25 mouse cellular contexts compared by ENCODE assay signal in genomic region chr3:75308228-75308627, GRCm38 (mm10). TPM values are rescaled to one million over a fixed set of nuclear protein-coding genes. Genes with fewer than 3 reads are reported as not detected.
"Had no signal": no experiment of that assay in that cellular context is flagged by ENCODE, and none has a peak within 500 bp of the region (broad histone marks: within the 10 kb centered on the region; RNA-seq: fewer than 3 reads in every experiment).

No protein-coding gene starts in this region.

- H3K4me3 ChIP-seq: layer of hippocampus, adult 2 months; left cerebral cortex, adult 2 months; lung, embryonic 15.5 days; midbrain, embryonic 12.5 days; midbrain, embryonic 15.5 days; neural tube, embryonic 12.5 days; neural tube, embryonic 15.5 days had no signal

- DNase-seq: kidney, adult 18-20 months; kidney, adult 9 months; kidney, postnatal 25 days; layer of hippocampus, adult 9-11 months; layer of hippocampus, postnatal 36 days; lung, adult 18-20 months; lung, postnatal 10 days; lung, postnatal 36 days; right cerebral cortex, adult 18-20 months; right cerebral cortex, postnatal 14 days; right cerebral cortex, postnatal 4 days; thymus, postnatal 25 days had no signal

- H3K4me1 ChIP-seq: lung, embryonic 15.5 days; midbrain, embryonic 12.5 days; midbrain, embryonic 15.5 days; neural tube, embryonic 12.5 days; neural tube, embryonic 15.5 days had no signal

- H3K36me3 ChIP-seq: lung, embryonic 15.5 days; midbrain, embryonic 12.5 days; midbrain, embryonic 15.5 days; neural tube, embryonic 12.5 days; neural tube, embryonic 15.5 days had no signal

- H3K27me3 ChIP-seq: lung, embryonic 15.5 days; midbrain, embryonic 12.5 days; midbrain, embryonic 15.5 days; neural tube, embryonic 12.5 days; neural tube, embryonic 15.5 days had no signal

- H3K4me2 ChIP-seq: lung, embryonic 15.5 days; midbrain, embryonic 12.5 days; midbrain, embryonic 15.5 days; neural tube, embryonic 12.5 days; neural tube, embryonic 15.5 days had no signal

- H3K9me3 ChIP-seq: lung, embryonic 15.5 days; midbrain, embryonic 12.5 days; midbrain, embryonic 15.5 days; neural tube, embryonic 12.5 days; neural tube, embryonic 15.5 days had no signal

- H3K27ac ChIP-seq: kidney, postnatal 0 days; layer of hippocampus, adult 2 months; left cerebral cortex, adult 2 months; lung, embryonic 15.5 days; midbrain, embryonic 12.5 days; midbrain, embryonic 15.5 days; neural tube, embryonic 12.5 days; neural tube, embryonic 15.5 days had no signal

- ATAC-seq: midbrain, embryonic 15.5 days had no signal

- H3K9ac ChIP-seq: lung, embryonic 15.5 days; midbrain, embryonic 12.5 days; midbrain, embryonic 15.5 days; neural tube, embryonic 12.5 days; neural tube, embryonic 15.5 days had no signal

RNA-seq across cellular contexts. Expression of gene Serpini2, which starts 38.4 kb away (rescaled TPM):
- polyA plus RNA-seq: kidney, postnatal 0 days; large intestine, adult 2 months; limb, embryonic 11.5 days; limb, embryonic 14.5 days; lung, embryonic 15.5 days; midbrain, embryonic 12.5 days; midbrain, embryonic 15.5 days; neural tube, embryonic 12.5 days; neural tube, embryonic 15.5 days; stomach, embryonic 14.5 days; thymus, postnatal 0 days had no signal
